Mouse (Mus musculus) brain, embryonic 14.5 days (tissue): ENCODE measurements around the gene Srsf2.

Experiments used
- CTCF ChIP-seq: fragments of 200-500 bp; IDR thresholded peaks from 2 replicates; pipeline ENCODE4 v1.5.1; 2012; ENCODE audit warnings: inconsistent platforms, mild to moderate bottlenecking, moderate library complexity, borderline replicate concordance; ENCODE audit not compliant: insufficient read depth, insufficient read length; ENCODE audit errors: extremely low read depth
- POLR2A ChIP-seq: fragments of 200-500 bp; IDR thresholded peaks from 2 replicates; pipeline ENCODE4 v1.6.1; 2012; ENCODE audit warnings: mild to moderate bottlenecking, inconsistent platforms, borderline replicate concordance; ENCODE audit not compliant: poor library complexity, insufficient read depth, insufficient read length, severe bottlenecking; ENCODE audit errors: extremely low read depth

DNA sequence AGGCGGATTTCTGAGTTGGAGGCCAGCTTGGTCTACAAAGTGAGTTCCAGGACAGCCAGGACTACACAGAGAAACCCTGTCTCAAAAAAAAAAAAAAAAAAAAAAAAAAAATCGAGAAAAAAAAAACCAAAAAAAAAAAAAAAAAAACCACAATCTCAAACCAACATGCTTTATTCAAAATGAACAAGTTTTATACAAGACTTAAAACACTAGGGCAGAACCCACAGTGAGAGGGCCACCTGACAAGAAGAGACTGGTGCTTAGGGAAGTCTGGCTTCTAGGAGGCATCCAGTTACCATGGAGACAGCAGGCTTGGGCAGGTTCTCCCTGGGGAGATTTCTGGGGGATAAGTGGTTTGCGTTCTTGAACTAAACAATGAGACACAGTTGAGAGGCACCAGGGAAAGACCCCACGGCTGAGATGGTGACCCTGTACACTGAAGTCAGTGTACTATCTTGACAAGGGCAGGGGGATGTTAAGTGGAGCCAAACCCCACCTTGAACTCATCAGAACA is 20.7 kb downstream of the Srsf2 start:
- TF ChIP-seq CTCF (no peak), POLR2A (no peak)
